Mouse (Mus musculus): Measurements from ENCODE around the gene Eddm3b. TPM values are rescaled to one million over a fixed set of nuclear protein-coding genes. Genes with fewer than 3 reads are reported as not detected.
"Not testable (repeated sequence)": the region's sequence is repeated elsewhere in the genome, so short reads cannot be mapped to it uniquely, and the experiment has no call there.

The Eddm3b gene
- polyA plus RNA-seq, 1 experiment from 2014 or later = not detected

DNA sequence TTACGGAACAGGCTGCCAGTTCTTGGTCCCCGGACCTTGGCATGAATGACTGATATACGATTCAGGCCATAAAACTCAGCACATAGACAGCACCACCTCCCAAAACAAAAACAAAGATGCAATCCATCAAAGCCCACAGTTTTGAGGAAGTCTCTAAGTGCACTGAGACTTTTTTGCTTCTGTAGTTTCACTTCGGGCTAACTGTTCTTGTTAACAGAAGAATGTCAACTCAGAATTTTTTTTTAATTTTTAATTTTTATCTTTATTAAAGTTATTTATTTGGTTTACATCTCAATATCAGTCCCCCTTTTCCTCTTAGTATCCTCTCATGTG lies 42.5 kb downstream of the Eddm3b start:
- Histone ChIP-seq H3K27ac (replicated peaks; ENCODE audit: low read depth, low read length) (no peak overlapping the region), H3K4me3 (replicated peaks; ENCODE audit: low read depth, low read length) (no peak overlapping the region), H3K9me3 (ENCODE audit: control insufficient read depth, low read length) (no peaks in the 10 kb centered on the region), H3K4me2 (ENCODE audit: low read length) (no peak overlapping the region), H3K4me1 (ENCODE audit: control insufficient read depth, insufficient read depth, low read length) (no peaks in the 10 kb centered on the region), H3K36me3 (ENCODE audit: control insufficient read depth, insufficient read depth, low read length) (no peaks in the 10 kb centered on the region), H3K9ac (replicated peaks; ENCODE audit: low read length) (no peak overlapping the region), H3K27me3 (ENCODE audit: control insufficient read depth, insufficient read depth, low read length) (no peaks in the 10 kb centered on the region)
- ATAC-seq (ENCODE audit: low FRiP score, low TSS enrichment) (no peak), DNase-seq (no peak)
- 87% methylated on average over 4 of the region's 4 CpGs for WGBS

DNA sequence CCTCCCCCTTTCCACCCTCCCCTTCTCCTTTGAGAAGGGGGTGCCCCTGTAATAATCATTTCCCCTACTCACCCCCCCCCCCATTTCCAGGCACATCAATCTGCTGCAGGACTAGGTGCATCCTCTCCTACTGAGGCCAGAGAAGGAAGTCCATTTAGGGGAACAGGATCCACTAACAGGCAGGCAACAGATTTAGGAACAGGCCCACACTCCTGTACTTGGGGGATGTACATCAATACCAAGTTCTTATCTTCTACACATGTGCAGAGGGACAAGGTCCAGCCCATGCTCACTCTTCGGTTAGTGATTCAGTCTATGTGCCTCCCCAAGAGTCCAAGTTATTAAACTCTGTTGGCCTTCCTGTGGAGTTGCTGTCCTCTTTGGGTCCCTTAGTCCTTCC lies 42.8 kb downstream of the Eddm3b start:
- no peak overlapping the region for H3K9ac ChIP-seq (replicated peaks; ENCODE audit: low read length)
- no peak overlapping the region for H3K4me3 ChIP-seq (replicated peaks; ENCODE audit: low read depth, low read length)
- DNase-seq (no peak), ATAC-seq (ENCODE audit: low FRiP score, low TSS enrichment) (no peak)
- no peaks in the 10 kb centered on the region for H3K27me3 ChIP-seq (ENCODE audit: control insufficient read depth, insufficient read depth, low read length)
- 100% methylated on average over 1 of the region's 1 CpGs for WGBS
- no peaks in the 10 kb centered on the region for H3K9me3 ChIP-seq (ENCODE audit: control insufficient read depth, low read length)
- no peak overlapping the region for H3K27ac ChIP-seq (replicated peaks; ENCODE audit: low read depth, low read length)
- H3K4me2 ChIP-seq (ENCODE audit: low read length) = no peak overlapping the region
- H3K4me1 ChIP-seq (ENCODE audit: control insufficient read depth, insufficient read depth, low read length) = no peaks in the 10 kb centered on the region
- H3K36me3 ChIP-seq (ENCODE audit: control insufficient read depth, insufficient read depth, low read length) = no peaks in the 10 kb centered on the region

DNA sequence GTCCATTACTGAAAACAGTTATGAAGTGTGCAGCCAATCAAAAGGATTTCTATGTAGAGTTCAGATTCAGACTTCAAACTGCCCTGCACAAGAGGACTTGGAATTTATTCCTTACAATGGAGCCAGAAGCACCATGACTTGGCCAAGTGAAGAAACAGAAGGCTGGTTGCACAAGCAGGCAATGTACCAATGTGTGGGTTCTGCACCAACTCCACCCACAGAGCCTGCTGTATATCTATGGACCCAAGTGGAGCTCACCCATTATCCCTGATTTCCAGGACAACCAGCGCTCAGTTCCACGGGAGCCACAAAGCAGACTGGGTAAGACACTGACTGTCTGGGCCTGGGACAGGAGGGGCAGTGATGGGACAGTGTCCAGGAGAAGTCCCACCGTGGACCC lies 47.8 kb downstream of the Eddm3b start, which contains the start of gene Rnase2b:
Gene Rnase2b, plus strand, starts transcription at position 285 of the 400 bp plus-strand sequence.
- WGBS = 88% methylated on average over 3 of the region's 3 CpGs
- H3K27ac ChIP-seq (replicated peaks; ENCODE audit: low read depth, low read length); ATAC-seq (ENCODE audit: low FRiP score, low TSS enrichment); H3K36me3 ChIP-seq (ENCODE audit: control insufficient read depth, insufficient read depth, low read length); DNase-seq; H3K27me3 ChIP-seq (ENCODE audit: control insufficient read depth, insufficient read depth, low read length); H3K9me3 ChIP-seq (ENCODE audit: control insufficient read depth, low read length); H3K9ac ChIP-seq (replicated peaks; ENCODE audit: low read length); H3K4me2 ChIP-seq (ENCODE audit: low read length); H3K4me3 ChIP-seq (replicated peaks; ENCODE audit: low read depth, low read length); H3K4me1 ChIP-seq (ENCODE audit: control insufficient read depth, insufficient read depth, low read length): not testable (repeated sequence)

DNA sequence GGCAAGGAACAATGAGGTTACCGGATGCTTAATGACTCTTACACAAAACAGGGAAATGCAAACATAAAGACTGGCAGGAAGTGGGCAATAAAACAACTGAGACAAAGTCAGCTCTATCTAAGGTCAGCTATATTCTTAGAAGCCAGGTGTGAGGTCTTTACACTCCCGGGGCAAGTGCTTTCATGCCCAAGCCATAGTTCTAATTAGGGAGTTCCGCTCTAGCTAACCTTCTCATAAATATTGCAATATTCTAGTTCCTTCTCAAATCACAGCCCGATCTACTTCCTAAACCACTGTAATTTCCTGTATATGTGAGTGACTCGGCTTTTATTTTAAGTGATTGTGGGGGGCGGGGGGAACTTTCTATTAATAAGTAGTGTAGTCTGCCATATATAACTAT lies 49.1 kb downstream of the Eddm3b start:
- H3K4me2 ChIP-seq (ENCODE audit: low read length); H3K9me3 ChIP-seq (ENCODE audit: control insufficient read depth, low read length); H3K4me1 ChIP-seq (ENCODE audit: control insufficient read depth, insufficient read depth, low read length); H3K27me3 ChIP-seq (ENCODE audit: control insufficient read depth, insufficient read depth, low read length); H3K4me3 ChIP-seq (replicated peaks; ENCODE audit: low read depth, low read length); H3K27ac ChIP-seq (replicated peaks; ENCODE audit: low read depth, low read length); H3K36me3 ChIP-seq (ENCODE audit: control insufficient read depth, insufficient read depth, low read length); H3K9ac ChIP-seq (replicated peaks; ENCODE audit: low read length); ATAC-seq (ENCODE audit: low FRiP score, low TSS enrichment); DNase-seq: not testable (repeated sequence)
- 94% methylated on average over 6 of the region's 6 CpGs for WGBS

DNA sequence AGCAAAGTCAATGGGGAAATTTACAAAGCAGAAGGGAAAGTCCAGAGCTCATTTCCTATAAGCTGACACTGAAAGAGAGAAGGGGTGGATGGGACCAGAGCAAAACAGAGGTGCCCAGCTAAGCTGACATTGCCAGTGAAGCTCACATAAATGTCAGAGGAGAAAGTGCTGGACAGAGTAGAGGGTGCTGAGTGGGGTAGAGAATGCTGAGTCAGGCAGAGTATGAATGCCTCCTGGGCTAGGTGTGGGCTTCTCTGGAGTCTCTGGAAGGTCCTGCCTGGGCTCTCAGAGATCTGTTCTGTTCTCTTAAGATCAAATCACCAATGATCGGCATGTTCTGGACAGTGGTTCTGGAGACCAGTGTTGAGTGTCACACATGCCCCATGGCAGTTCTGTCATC lies 51.2 kb downstream of the Eddm3b start:
- H3K4me2 ChIP-seq (ENCODE audit: low read length) = no peak overlapping the region
- no peak overlapping the region for H3K4me3 ChIP-seq (replicated peaks; ENCODE audit: low read depth, low read length)
- no peak overlapping the region for H3K9ac ChIP-seq (replicated peaks; ENCODE audit: low read length)
- WGBS = 100% methylated on average over 1 of the region's 1 CpGs
- no peaks in the 10 kb centered on the region for H3K36me3 ChIP-seq (ENCODE audit: control insufficient read depth, insufficient read depth, low read length)
- no peak overlapping the region for H3K27ac ChIP-seq (replicated peaks; ENCODE audit: low read depth, low read length)
- H3K27me3 ChIP-seq (ENCODE audit: control insufficient read depth, insufficient read depth, low read length) = no peaks in the 10 kb centered on the region
- H3K9me3 ChIP-seq (ENCODE audit: control insufficient read depth, low read length) = no peaks in the 10 kb centered on the region
- no peak for ATAC-seq (ENCODE audit: low FRiP score, low TSS enrichment)
- DNase-seq = no peak
- H3K4me1 ChIP-seq (ENCODE audit: control insufficient read depth, insufficient read depth, low read length) = no peaks in the 10 kb centered on the region

DNA sequence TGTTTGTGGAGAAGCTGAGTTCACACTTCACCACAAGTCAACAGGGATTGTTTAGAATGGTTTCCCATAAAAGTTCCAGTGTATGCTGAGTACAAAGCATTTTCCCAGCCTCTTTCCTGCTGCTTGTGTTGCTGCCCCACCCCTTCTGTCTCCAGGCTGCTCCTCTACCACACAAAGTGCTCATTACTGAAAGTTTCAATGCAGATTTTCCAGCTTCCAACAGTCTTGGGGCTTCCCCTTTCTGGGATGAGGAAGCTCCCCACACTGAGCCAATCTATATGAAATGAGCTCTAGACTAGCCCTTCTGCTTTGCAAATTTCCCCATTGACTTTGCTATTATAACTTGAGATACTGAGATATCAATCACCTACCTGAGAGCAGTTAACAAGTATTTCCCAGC lies 51.8 kb downstream of the Eddm3b start:
- no peak for ATAC-seq (ENCODE audit: low FRiP score, low TSS enrichment)

More for the DNA sequence above, 51.8 kb downstream of the Eddm3b start:
- no peak overlapping the region for H3K9ac ChIP-seq (replicated peaks; ENCODE audit: low read length)
- no peak overlapping the region for H3K27ac ChIP-seq (replicated peaks; ENCODE audit: low read depth, low read length)
- H3K27me3 ChIP-seq (ENCODE audit: control insufficient read depth, insufficient read depth, low read length) = no peaks in the 10 kb centered on the region
- DNase-seq = no peak
- H3K9me3 ChIP-seq (ENCODE audit: control insufficient read depth, low read length) = no peaks in the 10 kb centered on the region
- no peaks in the 10 kb centered on the region for H3K4me1 ChIP-seq (ENCODE audit: control insufficient read depth, insufficient read depth, low read length)
- no peak overlapping the region for H3K4me2 ChIP-seq (ENCODE audit: low read length)
- H3K4me3 ChIP-seq (replicated peaks; ENCODE audit: low read depth, low read length) = no peak overlapping the region
- no peaks in the 10 kb centered on the region for H3K36me3 ChIP-seq (ENCODE audit: control insufficient read depth, insufficient read depth, low read length)

Other genes starting within 250 kb of the Eddm3b start
- 2.0 and 3.4 TPM in 2 replicates for gene Tep1, start 243.9 kb upstream of the Eddm3b start, polyA plus RNA-seq (2014; fragmentation: Nextera tagmentation; extraction: Ambion mirVana)
- 0.76 and 1.4 TPM in 2 replicates for gene Klhl33, start 216.9 kb upstream of the Eddm3b start, polyA plus RNA-seq (2014; fragmentation: Nextera tagmentation; extraction: Ambion mirVana)
- gene Osgep, start 189.5 kb upstream of the Eddm3b start, polyA plus RNA-seq (2014; fragmentation: Nextera tagmentation; extraction: Ambion mirVana) = 110 and 116 TPM in 2 replicates
- 223 and 227 TPM in 2 replicates for gene Apex1, start 189.5 kb upstream of the Eddm3b start, polyA plus RNA-seq (2014; fragmentation: Nextera tagmentation; extraction: Ambion mirVana)
- gene Pip4p1, start 183.6 kb upstream of the Eddm3b start, polyA plus RNA-seq (2014; fragmentation: Nextera tagmentation; extraction: Ambion mirVana) = 90.3 and 119 TPM in 2 replicates
- gene Pnp, start 183.3 kb upstream of the Eddm3b start, polyA plus RNA-seq (2014; fragmentation: Nextera tagmentation; extraction: Ambion mirVana) = 15.7 and 24.6 TPM in 2 replicates
- gene Gm49342, start 169.9 kb upstream of the Eddm3b start, polyA plus RNA-seq (2014; fragmentation: Nextera tagmentation; extraction: Ambion mirVana) = 0.95 TPM in 1 of 2 replicates, not detected in the other
- 0.19 and 0.50 TPM in 2 replicates for gene Pnp2, start 158.4 kb upstream of the Eddm3b start, polyA plus RNA-seq (2014; fragmentation: Nextera tagmentation; extraction: Ambion mirVana)
- gene Rnase10, start 106.7 kb upstream of the Eddm3b start, polyA plus RNA-seq (2014; fragmentation: Nextera tagmentation; extraction: Ambion mirVana) = not detected in 2 replicates
- gene Rnase9, start 72.6 kb upstream of the Eddm3b start, polyA plus RNA-seq (2014; fragmentation: Nextera tagmentation; extraction: Ambion mirVana) = not detected in 2 replicates
- gene Rnase11, start 64.3 kb upstream of the Eddm3b start, polyA plus RNA-seq (2014; fragmentation: Nextera tagmentation; extraction: Ambion mirVana) = not detected in 2 replicates
- gene Rnase12, start 56.8 kb upstream of the Eddm3b start, polyA plus RNA-seq (2014; fragmentation: Nextera tagmentation; extraction: Ambion mirVana) = 0.34 and 0.59 TPM in 2 replicates
- gene Olfr750, start 40.0 kb upstream of the Eddm3b start, polyA plus RNA-seq (2014; fragmentation: Nextera tagmentation; extraction: Ambion mirVana) = 0.11 TPM in 1 of 2 replicates, not detected in the other
- 9.6 and 12.7 TPM in 2 replicates for gene Rnase4, start 23.3 kb upstream of the Eddm3b start, polyA plus RNA-seq (2014; fragmentation: Nextera tagmentation; extraction: Ambion mirVana)
- 1.5 and 2.7 TPM in 2 replicates for gene Ang, start 23.3 kb upstream of the Eddm3b start, polyA plus RNA-seq (2014; fragmentation: Nextera tagmentation; extraction: Ambion mirVana)
- 1.1 TPM in 1 of 2 replicates, not detected in the other for gene Rnase6, start 9.5 kb downstream of the Eddm3b start, polyA plus RNA-seq (2014; fragmentation: Nextera tagmentation; extraction: Ambion mirVana)
- gene Rnase1, start 32.4 kb downstream of the Eddm3b start, polyA plus RNA-seq (2014; fragmentation: Nextera tagmentation; extraction: Ambion mirVana) = 0.23 TPM in 1 of 2 replicates, not detected in the other
- not detected in 2 replicates for gene Rnase2b, start 47.8 kb downstream of the Eddm3b start, polyA plus RNA-seq (2014; fragmentation: Nextera tagmentation; extraction: Ambion mirVana)
- gene Ang2, start 84.7 kb downstream of the Eddm3b start, polyA plus RNA-seq (2014; fragmentation: Nextera tagmentation; extraction: Ambion mirVana) = not detected in 2 replicates
- gene Ear14, start 89.0 kb downstream of the Eddm3b start, polyA plus RNA-seq (2014; fragmentation: Nextera tagmentation; extraction: Ambion mirVana) = not detected in 2 replicates
- gene Rnase2a, start 141.7 kb downstream of the Eddm3b start, polyA plus RNA-seq (2014; fragmentation: Nextera tagmentation; extraction: Ambion mirVana) = not detected in 2 replicates
- not detected in 2 replicates for gene Gm7247, start 247.3 kb downstream of the Eddm3b start, polyA plus RNA-seq (2014; fragmentation: Nextera tagmentation; extraction: Ambion mirVana)